7 mouse cellular contexts compared by ENCODE assay signal in the genomic region with DNA sequence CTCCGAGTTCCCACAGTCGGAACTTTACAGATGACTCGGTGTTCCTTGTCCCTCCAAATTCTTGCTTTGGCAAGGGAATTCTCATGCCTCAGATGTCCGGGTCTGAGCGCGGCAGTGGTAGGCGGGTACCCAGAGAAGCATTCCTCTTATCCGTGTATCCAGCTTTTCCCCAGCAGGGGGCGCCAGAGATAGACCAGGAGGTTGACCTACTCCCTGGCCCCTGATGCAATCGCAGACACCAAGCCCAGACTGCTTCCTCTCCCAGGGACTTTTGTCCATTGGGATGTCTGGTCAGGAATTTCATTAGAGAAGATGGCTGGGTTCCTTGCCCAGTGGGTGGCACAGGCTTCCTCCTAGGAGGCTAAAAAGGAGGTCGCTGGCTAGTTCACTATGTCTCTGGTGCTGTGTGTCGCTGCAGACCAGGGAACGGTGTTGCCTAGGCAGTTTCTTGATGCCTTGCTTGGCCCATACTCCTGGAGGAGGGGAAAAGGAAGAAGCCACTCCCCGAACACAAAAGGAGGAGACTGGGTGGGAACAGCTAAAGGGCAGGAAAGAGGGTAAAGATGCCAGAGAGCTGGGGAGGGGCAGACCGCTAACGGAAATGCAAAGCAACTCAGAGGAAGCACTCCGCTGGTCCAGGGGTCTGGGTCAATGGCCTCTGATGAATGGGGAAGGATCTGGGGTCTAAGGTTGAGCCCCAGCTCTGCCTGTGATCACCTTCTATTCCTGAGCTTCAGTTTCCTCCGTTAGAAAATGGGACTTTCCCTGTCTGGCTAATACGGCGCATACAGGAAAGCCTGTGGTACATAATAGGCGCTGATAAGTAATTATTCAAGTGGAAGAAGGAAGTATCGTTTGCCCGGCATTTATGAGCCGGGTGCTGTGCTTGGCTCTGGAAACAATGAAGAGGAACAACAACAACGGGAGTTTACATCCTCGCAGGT. TPM values are rescaled to one million over a fixed set of nuclear protein-coding genes. Genes with fewer than 3 reads are reported as not detected.
DNase-seq lines count a peak whose midpoint lies in the region; ATAC-seq lines count a peak whose summit lies in the region.

No protein-coding gene starts in this region.

- peak; percentile 97 for DNase-seq in adrenal gland, postnatal 10 days
- peak; percentile 95 for DNase-seq in embryonic facial prominence, embryonic 10.5 days (ENCODE audit: low spot score)
- peak; percentile 99 for DNase-seq in heart, adult 11 months
- DNase-seq in kidney, adult 11 months = peak; percentile 87
- DNase-seq in left cerebral cortex, postnatal 4 days = peak; percentile 95
- peak; percentile 90 for DNase-seq in skeletal muscle tissue, adult 2 months (ENCODE audit: low read depth, low spot score)

- no peaks in the 10 kb centered on the region for H3K9me3 ChIP-seq in embryonic facial prominence, embryonic 10.5 days
- no peaks in the 10 kb centered on the region for H3K9me3 ChIP-seq in midbrain, embryonic 12.5 days

- H3K4me1 ChIP-seq in embryonic facial prominence, embryonic 10.5 days = peaks cover 78% of the 10 kb centered on the region
- H3K4me1 ChIP-seq in midbrain, embryonic 12.5 days = peaks cover 31% of the 10 kb centered on the region

- WGBS in embryonic facial prominence, embryonic 10.5 days = 15% methylated on average over 26 of the region's 26 CpGs
- WGBS in midbrain, embryonic 12.5 days = 21% methylated on average over 26 of the region's 26 CpGs

- peaks cover 70% of the 10 kb centered on the region for H3K27me3 ChIP-seq in embryonic facial prominence, embryonic 10.5 days (replicated peaks; ENCODE audit: low read depth, poor library complexity, severe bottlenecking)
- H3K27me3 ChIP-seq in midbrain, embryonic 12.5 days = peaks cover 69% of the 10 kb centered on the region

- no peaks in the 10 kb centered on the region for H3K36me3 ChIP-seq in embryonic facial prominence, embryonic 10.5 days (replicated peaks)
- no peaks in the 10 kb centered on the region for H3K36me3 ChIP-seq in midbrain, embryonic 12.5 days

- peak overlapping the region; percentile 73 for H3K27ac ChIP-seq in embryonic facial prominence, embryonic 10.5 days (replicated peaks)
- no peak overlapping the region; the same call in 1 of the 2 replicates for H3K27ac ChIP-seq in midbrain, embryonic 12.5 days (replicated peaks)

- peak overlapping the region; percentile 19 for H3K4me2 ChIP-seq in midbrain, embryonic 12.5 days (replicated peaks)

- intact Hi-C loops in left cerebral cortex, postnatal 4 days (cut with DNase I) = no loop called here

- peak; percentile 59 for ATAC-seq in midbrain, embryonic 12.5 days (ENCODE audit: low FRiP score, low read depth)

- no peak overlapping the region for H3K9ac ChIP-seq in midbrain, embryonic 12.5 days (replicated peaks)

- H3K4me3 ChIP-seq in embryonic facial prominence, embryonic 10.5 days = peak overlapping the region; percentile 41
- peak overlapping the region; percentile 1; the same call in 1 of the 2 replicates for H3K4me3 ChIP-seq in midbrain, embryonic 12.5 days

RNA-seq across cellular contexts. Expression of a gene that starts 6.7 kb away (rescaled TPM):
- total RNA-seq in adrenal gland, postnatal 10 days (2021) = 1 to 10 TPM; 4.1 to 4.4 TPM
- polyA plus RNA-seq in embryonic facial prominence, embryonic 10.5 days (2016; fragmentation: Nextera tagmentation; extraction: Ambion mirVana) = 1.3 and 1.4 TPM in 2 replicates
- 10 to 100 TPM; 67.0 to 67.2 TPM for total RNA-seq in left cerebral cortex, postnatal 4 days (2021)
- polyA plus RNA-seq in midbrain, embryonic 12.5 days (2016; fragmentation: Nextera tagmentation; extraction: Ambion mirVana) = 2.3 and 3.6 TPM in 2 replicates

RNA-seq across cellular contexts. Expression of a gene that starts 29.5 kb away (rescaled TPM):
- total RNA-seq in adrenal gland, postnatal 10 days (2021) = 100 to 1,000 TPM; 160 to 163 TPM
- 73.6 and 80.6 TPM in 2 replicates for polyA plus RNA-seq in embryonic facial prominence, embryonic 10.5 days (2016; fragmentation: Nextera tagmentation; extraction: Ambion mirVana)
- 10 to 100 TPM; 59.5 to 79.4 TPM for total RNA-seq in left cerebral cortex, postnatal 4 days (2021)
- polyA plus RNA-seq in midbrain, embryonic 12.5 days (2016; fragmentation: Nextera tagmentation; extraction: Ambion mirVana) = 50.0 and 57.1 TPM in 2 replicates

RNA-seq across cellular contexts. Expression of a gene that starts 48.2 kb away (rescaled TPM):
- 10 to 100 TPM; 86.6 to 97.6 TPM for total RNA-seq in adrenal gland, postnatal 10 days (2021)
- polyA plus RNA-seq in embryonic facial prominence, embryonic 10.5 days (2016; fragmentation: Nextera tagmentation; extraction: Ambion mirVana) = 114 and 122 TPM in 2 replicates
- 10 to 100 TPM; 27.4 to 31.8 TPM for total RNA-seq in left cerebral cortex, postnatal 4 days (2021)
- 76.7 and 79.0 TPM in 2 replicates for polyA plus RNA-seq in midbrain, embryonic 12.5 days (2016; fragmentation: Nextera tagmentation; extraction: Ambion mirVana)

RNA-seq across cellular contexts. Expression of a gene that starts 52.7 kb away (rescaled TPM):
- 10 to 100 TPM; 31.8 to 34.1 TPM for total RNA-seq in adrenal gland, postnatal 10 days (2021)
- 63.5 and 68.7 TPM in 2 replicates for polyA plus RNA-seq in embryonic facial prominence, embryonic 10.5 days (2016; fragmentation: Nextera tagmentation; extraction: Ambion mirVana)
- 10 to 100 TPM; 22.4 to 25.6 TPM for total RNA-seq in left cerebral cortex, postnatal 4 days (2021)
- 62.3 and 65.9 TPM in 2 replicates for polyA plus RNA-seq in midbrain, embryonic 12.5 days (2016; fragmentation: Nextera tagmentation; extraction: Ambion mirVana)

Comparison
In these comparisons a context has a peak if more than half of its experiments do, and no peak if none do; other contexts are left out.
1. RNA of a gene that starts 6.7 kb away (total RNA-seq): 67.0 to 67.2 TPM in left cerebral cortex, postnatal 4 days; 4.1 to 4.4 TPM in adrenal gland, postnatal 10 days; every median in the first group is over 10 times any median in the second.
2. Peak in every context shown above with its lines, with median percentiles within 50 percentile points of each other: DNase-seq.